Mouse (Mus musculus) gastrocnemius, postnatal 25 days (tissue): ENCODE data around the gene Krt72. TPM values are rescaled to one million over a fixed set of nuclear protein-coding genes. Genes with fewer than 3 reads are reported as not detected.

Source experiments
- DNase-seq: peaks from one replicate; pipeline ENCODE4 v3.0.0; 2022
- long read RNA-seq, 2 experiments: library from polyadenylated mRNA; stranded (forward); transcript quantifications; one replicate each; pipeline ENCODE4 v2.0.0; 2021
- total RNA-seq, 2 experiments: library from RNA; stranded (reverse); gene quantifications; 1 replicate in 1 of 2; 2 replicates in 1 of 2; pipeline ENCODE4 v1.2.3; 2021

Krt72 gene
- not detected for total RNA-seq
- long read RNA-seq, experiment 1 = 0 reads
- long read RNA-seq, experiment 2 = 0 reads

DNA sequence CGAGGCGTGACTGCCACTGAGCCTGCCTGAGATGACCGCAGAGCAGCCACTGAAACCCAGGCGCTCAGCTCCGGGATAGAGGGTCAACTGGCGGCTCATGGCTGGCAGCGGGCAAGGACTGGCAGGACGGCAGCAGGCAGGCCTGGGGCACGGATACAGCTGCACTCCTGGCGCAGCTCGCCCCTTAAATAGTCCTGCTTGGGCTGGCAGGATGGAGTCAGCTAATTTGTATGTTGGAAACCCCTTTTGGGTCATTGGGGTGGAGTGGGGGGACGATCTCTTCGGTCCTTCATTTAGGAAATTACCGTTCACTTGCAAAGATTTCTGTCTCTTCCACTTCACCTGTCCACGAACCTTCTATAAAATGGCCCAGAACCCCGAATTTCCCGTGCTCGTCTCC lies at the start of gene Krt72:
Krt72 (minus strand) TSS at position 101 of the 400 bp plus-strand sequence.
- DNase-seq = no peak

GRCm38 (mm10) chr15:101834784-101835328 lies 48.6 kb upstream of the Krt72 start:
- DNase-seq = no peak

GRCm38 (mm10) chr15:101833131-101833530 lies 46.9 kb upstream of the Krt72 start:
- DNase-seq = no peak

GRCm38 (mm10) chr15:101829441-101829840 lies 43.2 kb upstream of the Krt72 start:
- no peak for DNase-seq

DNA sequence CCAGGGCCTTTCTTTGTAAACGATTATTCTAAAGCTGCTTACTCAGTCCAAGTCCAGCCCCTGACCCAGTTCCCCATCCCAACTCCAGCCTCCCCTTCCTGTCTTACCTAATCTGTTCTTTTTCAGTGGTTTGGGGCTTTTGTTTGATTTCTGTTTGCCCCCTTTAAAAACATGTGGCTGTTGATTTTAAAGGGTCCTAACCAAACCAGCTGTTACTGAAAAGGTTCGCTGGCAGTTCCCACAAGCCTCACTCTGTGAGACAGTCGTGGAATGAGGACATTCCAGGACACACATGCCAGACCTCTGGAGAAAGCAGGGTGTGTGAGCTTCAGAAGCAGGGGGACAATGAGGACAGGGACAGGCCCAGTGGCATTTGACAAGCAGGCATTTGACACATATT lies 35.5 kb upstream of the Krt72 start:
- DNase-seq = no peak

DNA sequence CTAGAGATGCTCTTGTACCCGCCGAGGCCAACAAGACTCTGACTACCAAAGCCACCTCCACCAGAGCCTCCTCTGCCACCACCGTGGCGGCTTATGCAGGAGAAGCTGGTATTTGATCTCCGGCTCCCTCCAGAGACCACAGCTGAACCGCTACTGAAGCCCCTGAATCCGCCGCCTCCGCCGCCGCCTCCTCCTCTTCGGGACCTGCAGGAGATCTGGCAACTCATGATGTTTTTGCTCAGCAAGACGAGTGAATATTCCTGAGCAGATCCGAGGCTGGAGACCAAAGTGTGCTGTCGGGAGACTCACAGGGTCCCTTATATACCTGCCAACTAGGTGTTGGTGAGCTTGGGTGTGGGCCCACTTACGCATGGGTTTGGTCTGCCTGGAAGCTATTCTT lies 31.6 kb upstream of the Krt72 start, which contains the start of gene Krt2:
Krt2 (minus strand) TSS at position 295 of the 400 bp plus-strand sequence.
- DNase-seq = no peak

GRCm38 (mm10) chr15:101803052-101803822 lies 17.0 kb upstream of the Krt72 start:
- no peak for DNase-seq

DNA sequence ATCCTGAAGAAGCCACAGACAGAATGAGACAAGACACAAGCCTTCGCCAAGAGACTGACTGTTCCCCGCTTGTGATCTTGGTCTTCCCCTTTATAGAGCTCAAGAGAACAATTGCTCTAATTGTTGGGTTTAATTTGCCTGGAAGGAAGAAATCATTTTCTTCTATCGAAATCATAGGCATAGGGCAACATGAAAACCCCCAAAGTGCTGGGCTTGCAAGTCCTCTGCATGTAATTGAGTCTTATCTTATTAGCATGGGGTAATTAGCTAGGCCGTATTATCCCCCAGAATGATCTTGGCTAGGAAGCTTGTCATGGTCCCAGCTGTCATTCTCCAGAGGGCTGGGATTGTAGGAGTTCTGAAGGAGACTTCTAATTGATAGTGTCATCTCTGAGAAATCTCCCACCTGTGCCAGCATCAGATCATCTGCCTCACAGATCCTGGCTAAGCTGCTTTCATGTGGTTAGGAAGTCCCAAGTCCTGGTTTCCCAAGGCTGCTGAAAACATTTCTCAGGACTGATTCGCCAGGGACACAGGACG lies 16.1 kb upstream of the Krt72 start, which contains the start of gene Krt73:
Krt73 (minus strand) TSS at position 51 of the 540 bp plus-strand sequence.
- no peak for DNase-seq

DNA sequence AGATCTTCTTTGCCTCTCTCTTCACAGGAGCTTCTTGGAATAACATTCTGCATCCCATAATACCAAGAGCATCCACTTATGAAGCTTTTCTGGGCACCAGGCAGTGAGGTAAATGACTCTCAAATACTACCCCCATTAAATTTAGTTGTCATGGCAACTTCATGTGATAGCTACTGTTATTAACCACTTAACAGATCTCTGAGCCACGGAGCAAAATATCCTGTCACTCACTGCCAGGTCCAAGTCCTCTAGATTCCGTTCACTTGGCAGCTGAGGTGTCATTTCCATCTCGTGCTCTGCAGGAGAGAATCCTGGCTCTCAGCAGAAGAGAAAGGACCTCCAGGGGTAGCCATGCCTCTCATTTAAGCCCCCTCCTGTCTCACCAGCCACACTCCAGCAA lies 4.6 kb upstream of the Krt72 start:
- no peak for DNase-seq

- DNase-seq = no peak
Measured at GRCm38 (mm10) chr15:101773420-101773819, 12.8 kb downstream of the Krt72 start.

- peak; percentile 56 for DNase-seq
Measured at GRCm38 (mm10) chr15:101772711-101773081, 13.6 kb downstream of the Krt72 start.

DNA sequence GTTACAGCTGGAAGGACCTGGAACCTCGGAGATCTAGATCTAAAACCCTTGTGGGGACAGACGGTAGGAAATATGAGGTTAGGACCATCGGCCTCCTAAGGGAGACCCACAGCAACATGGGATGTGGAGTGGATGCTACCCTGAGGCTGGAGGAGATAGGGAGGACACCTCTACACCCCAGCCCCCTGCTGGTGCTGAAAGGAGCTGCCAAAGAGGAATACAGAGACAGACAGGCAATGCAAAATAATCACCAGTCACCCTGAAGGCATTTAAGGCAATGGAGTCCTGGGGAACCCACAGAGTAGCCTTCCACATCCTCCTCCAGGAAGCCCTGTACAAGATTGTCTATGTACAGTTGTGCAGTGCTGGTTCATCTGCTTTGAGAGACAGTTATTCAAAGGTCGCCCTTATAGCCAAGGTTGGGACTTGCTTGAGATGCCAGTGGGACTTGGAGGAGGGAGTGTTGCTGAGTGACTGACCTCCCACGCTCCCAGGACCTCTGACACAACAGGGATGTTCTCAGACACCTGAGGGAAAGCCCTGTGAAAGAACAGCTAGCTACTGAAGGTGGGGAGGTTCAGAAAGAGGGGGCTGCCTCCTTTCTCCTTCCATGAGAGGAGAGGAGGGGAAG lies 14.1 kb downstream of the Krt72 start:
- no peak for DNase-seq

- DNase-seq = no peak
Measured at GRCm38 (mm10) chr15:101770226-101770625, 16.0 kb downstream of the Krt72 start.

- no peak for DNase-seq
Measured at GRCm38 (mm10) chr15:101742711-101743110, 43.5 kb downstream of the Krt72 start, which contains the start of gene Krt71. Gene Krt71 (minus strand): TSS chr15:101743109.

GRCm38 (mm10) chr15:101737786-101738185 lies 48.5 kb downstream of the Krt72 start:
- DNase-seq = no peak

GRCm38 (mm10) chr15:101730653-101731052 lies 55.6 kb downstream of the Krt72 start:
- DNase-seq = no peak

Other genes starting within 250 kb of the Krt72 start
- gene Krt82, start 235.8 kb downstream of the Krt72 start, total RNA-seq = not detected
- gene Krt90, start 223.5 kb downstream of the Krt72 start, total RNA-seq = not detected
- gene Krt75, start 212.6 kb downstream of the Krt72 start, total RNA-seq = not detected
- not detected for gene Gm5414, start 158.3 kb downstream of the Krt72 start, total RNA-seq
- not detected for gene Gm5478, start 139.1 kb downstream of the Krt72 start, total RNA-seq
- not detected for gene Krt6b, start 106.2 kb downstream of the Krt72 start, total RNA-seq
- gene Krt6a, start 92.2 kb downstream of the Krt72 start, total RNA-seq = not detected
- not detected for gene Krt5, start 73.6 kb downstream of the Krt72 start, total RNA-seq
- not detected for gene Krt71, start 43.4 kb downstream of the Krt72 start, total RNA-seq
- gene Krt73, start 15.9 kb upstream of the Krt72 start, total RNA-seq = not detected
- not detected for gene Krt2, start 31.7 kb upstream of the Krt72 start, total RNA-seq
- gene Krt1, start 64.3 kb upstream of the Krt72 start, total RNA-seq = not detected
- gene Krt77, start 83.2 kb upstream of the Krt72 start, total RNA-seq = not detected
- gene Krt76, start 106.5 kb upstream of the Krt72 start, total RNA-seq = not detected
- not detected for gene Krt4, start 138.3 kb upstream of the Krt72 start, total RNA-seq
- under 1 TPM in 1 of 2 experiments, not detected in 1; 0.13 TPM for gene Krt79, start 153.9 kb upstream of the Krt72 start, total RNA-seq
- not detected for gene Krt78, start 167.8 kb upstream of the Krt72 start, total RNA-seq
- under 1 TPM; 0.13 to 0.19 TPM for gene Krt8, start 218.0 kb upstream of the Krt72 start, total RNA-seq
- gene Krt18, start 241.7 kb upstream of the Krt72 start, total RNA-seq = under 1 TPM; 0.18 to 0.29 TPM